In genomic region chr9:119199151-119199861, GRCm38 (mm10) we compare ENCODE assay signal across 20 mouse cellular contexts. TPM values are rescaled to one million over a fixed set of nuclear protein-coding genes. Genes with fewer than 3 reads are reported as not detected.
A peak's percentile ranks its signal among the peaks of the same experiment; 100 is the strongest.
DNase-seq lines count a peak whose midpoint lies in the region; ATAC-seq lines count a peak whose summit lies in the region.
"Had no signal": no experiment of that assay in that cellular context is flagged by ENCODE, and none has a peak within 500 bp of the region (broad histone marks: within the 10 kb centered on the region; RNA-seq: fewer than 3 reads in every experiment).

No protein-coding gene starts in this region.

- no peaks in the 10 kb centered on the region for H3K4me1 ChIP-seq in kidney, embryonic 14.5 days (ENCODE audit: control insufficient read depth, insufficient read depth, low read length)
- H3K4me1 ChIP-seq in embryonic facial prominence, embryonic 11.5 days (ENCODE audit: control insufficient read depth, insufficient read depth, low read length), result no peaks in the 10 kb centered on the region
- H3K4me1 ChIP-seq: embryonic facial prominence, embryonic 12.5 days; heart, embryonic 15.5 days; hindbrain, embryonic 12.5 days had no signal

- H3K9me3 ChIP-seq in kidney, embryonic 14.5 days (ENCODE audit: control insufficient read depth, low read length), result peaks cover 2% of the 10 kb centered on the region
- H3K9me3 ChIP-seq in embryonic facial prominence, embryonic 11.5 days (replicated peaks; ENCODE audit: control insufficient read depth, low read length), result no peaks in the 10 kb centered on the region

- H3K4me3 ChIP-seq in kidney, embryonic 14.5 days (ENCODE audit: low read length), result no peak overlapping the region
- H3K4me3 ChIP-seq in embryonic facial prominence, embryonic 11.5 days (ENCODE audit: low read depth, low read length), result no peak overlapping the region
- H3K4me3 ChIP-seq: embryonic facial prominence, embryonic 12.5 days; heart, embryonic 15.5 days; hindbrain, embryonic 12.5 days had no signal

- H3K9ac ChIP-seq in kidney, embryonic 14.5 days (ENCODE audit: low read depth, low read length), result no peak overlapping the region
- H3K9ac ChIP-seq in embryonic facial prominence, embryonic 11.5 days (replicated peaks; ENCODE audit: low read length), result no peak overlapping the region
- H3K9ac ChIP-seq: embryonic facial prominence, embryonic 12.5 days; heart, embryonic 15.5 days; hindbrain, embryonic 12.5 days had no signal

- H3K36me3 ChIP-seq in kidney, embryonic 14.5 days (ENCODE audit: control insufficient read depth, insufficient read depth, low read length), result no peaks in the 10 kb centered on the region
- no peaks in the 10 kb centered on the region for H3K36me3 ChIP-seq in embryonic facial prominence, embryonic 11.5 days (replicated peaks; ENCODE audit: control insufficient read depth, insufficient read depth, low read depth, low read length)
- H3K36me3 ChIP-seq: embryonic facial prominence, embryonic 12.5 days; heart, embryonic 15.5 days; hindbrain, embryonic 12.5 days had no signal

- H3K27me3 ChIP-seq in kidney, embryonic 14.5 days (ENCODE audit: control insufficient read depth, insufficient read depth, low read length), result no peaks in the 10 kb centered on the region
- no peaks in the 10 kb centered on the region for H3K27me3 ChIP-seq in embryonic facial prominence, embryonic 11.5 days (ENCODE audit: control insufficient read depth, insufficient read depth, low read length)
- H3K27me3 ChIP-seq: embryonic facial prominence, embryonic 12.5 days; heart, embryonic 15.5 days; hindbrain, embryonic 12.5 days had no signal

- ATAC-seq in kidney, embryonic 14.5 days (ENCODE audit: low FRiP score, low TSS enrichment), result no peak; the same call in 1 of the 2 replicates
- ATAC-seq in embryonic facial prominence, embryonic 11.5 days (replicated peaks; ENCODE audit: insufficient number of reproducible peaks, low FRiP score, low TSS enrichment, low read depth), result no peak
- ATAC-seq: intestine, postnatal 0 days had no signal

- peak; percentile 66 for DNase-seq in kidney, adult 11 months
- DNase-seq in ZHBTc4 (ENCODE audit: low read depth, low spot score), result peak; percentile 38
- peak; percentile 45 for DNase-seq in embryonic facial prominence, embryonic 11.5 days (ENCODE audit: low spot score)
- DNase-seq in kidney, postnatal 36 days, result peak; percentile 38 to 66
- no peak for DNase-seq in layer of hippocampus, postnatal 36 days
- no peak for DNase-seq in right cerebral cortex, postnatal 10 days (ENCODE audit: low spot score in 2 of 2)
- DNase-seq: cerebellum, postnatal 36 days; layer of hippocampus, adult 9-11 months; right cerebral cortex, postnatal 14 days; thymus, postnatal 25 days had no signal

- WGBS in kidney, embryonic 14.5 days, result 79% methylated on average over 10 of the region's 10 CpGs
- 69% methylated on average over 10 of the region's 10 CpGs for WGBS in embryonic facial prominence, embryonic 11.5 days

- H3K27ac ChIP-seq in kidney, embryonic 14.5 days (ENCODE audit: low read depth, low read length), result no peak overlapping the region
- no peak overlapping the region for H3K27ac ChIP-seq in embryonic facial prominence, embryonic 11.5 days (replicated peaks; ENCODE audit: low read depth, low read length)
- H3K27ac ChIP-seq: embryonic facial prominence, embryonic 12.5 days; heart, embryonic 15.5 days; hindbrain, embryonic 12.5 days had no signal

- no peak overlapping the region for H3K4me2 ChIP-seq in kidney, embryonic 14.5 days (replicated peaks; ENCODE audit: low read depth, low read length)
- H3K4me2 ChIP-seq in embryonic facial prominence, embryonic 11.5 days (ENCODE audit: low read depth, low read length), result no peak overlapping the region
- H3K4me2 ChIP-seq: embryonic facial prominence, embryonic 12.5 days; heart, embryonic 15.5 days; hindbrain, embryonic 12.5 days; liver, embryonic 11.5 days; midbrain, embryonic 11.5 days had no signal

RNA-seq across cellular contexts. Expression of gene Slc22a13, which starts 9.6 kb away (rescaled TPM):
- polyA plus RNA-seq in kidney, embryonic 14.5 days (2014; fragmentation: Nextera tagmentation; extraction: Ambion mirVana), result 0.44 and 0.93 TPM in 2 replicates
- polyA plus RNA-seq in embryonic facial prominence, embryonic 11.5 days (2014; fragmentation: Nextera tagmentation; extraction: Ambion mirVana), result not detected in 2 replicates
- under 1 TPM; 0.20 to 0.23 TPM for total RNA-seq in layer of hippocampus, postnatal 36 days (2021)
- total RNA-seq: left cerebral cortex, postnatal 36 days had no signal
- polyA plus RNA-seq: embryonic facial prominence, embryonic 12.5 days; gonadal fat pad, adult 2 months; heart, embryonic 15.5 days; intestine, postnatal 0 days; liver, embryonic 11.5 days; lung, embryonic 16.5 days; midbrain, embryonic 11.5 days had no signal

RNA-seq across cellular contexts. Expression of gene Gm47289, which starts 40.3 kb away (rescaled TPM):
- not detected in 2 replicates for polyA plus RNA-seq in kidney, embryonic 14.5 days (2014; fragmentation: Nextera tagmentation; extraction: Ambion mirVana)
- not detected in 2 replicates for polyA plus RNA-seq in embryonic facial prominence, embryonic 11.5 days (2014; fragmentation: Nextera tagmentation; extraction: Ambion mirVana)
- not detected for total RNA-seq in layer of hippocampus, postnatal 36 days (2021)
- total RNA-seq: left cerebral cortex, postnatal 36 days had no signal
- polyA plus RNA-seq: embryonic facial prominence, embryonic 12.5 days; heart, embryonic 15.5 days; hindbrain, embryonic 12.5 days; intestine, postnatal 0 days; liver, embryonic 11.5 days; lung, embryonic 16.5 days; midbrain, embryonic 11.5 days had no signal

RNA-seq across cellular contexts. Expression of gene Acaa1b, which starts 42.4 kb away (rescaled TPM):
- 8.1 and 13.5 TPM in 2 replicates for polyA plus RNA-seq in kidney, embryonic 14.5 days (2014; fragmentation: Nextera tagmentation; extraction: Ambion mirVana)
- polyA plus RNA-seq in embryonic facial prominence, embryonic 11.5 days (2014; fragmentation: Nextera tagmentation; extraction: Ambion mirVana), result 1.1 and 1.3 TPM in 2 replicates
- total RNA-seq in layer of hippocampus, postnatal 36 days (2021), result 1 to 10 TPM; 1.2 to 1.7 TPM

Comparison
In these comparisons a context has a peak if more than half of its experiments do, and no peak if none do; other contexts are left out.
1. DNase-seq: peak in kidney, adult 11 months (single experiment), ZHBTc4 (single experiment), embryonic facial prominence, embryonic 11.5 days (single experiment) and kidney, postnatal 36 days (2 of 2); none in layer of hippocampus, postnatal 36 days (0 of 2) and right cerebral cortex, postnatal 10 days (0 of 2).